Mouse (Mus musculus): ENCODE measurements around the gene Thap4. TPM values are rescaled to one million over a fixed set of nuclear protein-coding genes. Genes with fewer than 3 reads are reported as not detected.

The Thap4 gene
- total and polyA plus RNA-seq, 3 experiments, result 35.8 to 52.4 (median 50.2) TPM

GRCm38 (mm10) chr1:93691786-93692357 lies 62.8 kb downstream of the Thap4 start:
- dilution Hi-C loops (cut with MboI; ENCODE audit: extremely low pct_ligation_motif_present, extremely low pct_unique_long_range_greater_than_20kb, low sequenced_read_pairs), result no loop called here
- peaks cover 0 to 2% of the 10 kb centered on the region in 2 experiments for H3K36me3 ChIP-seq (replicated peaks in 1 of 2; ENCODE audit: control insufficient read depth in 1 of 2, insufficient read depth in 1 of 2, low read length in 1 of 2)

GRCm38 (mm10) chr1:93691106-93691505 lies 63.6 kb downstream of the Thap4 start:
- TF ChIP-seq USF2 (conservative IDR thresholded peaks at IDR 0.05; ENCODE audit: low read depth, low read length) (no peak), KAT2A (IDR thresholded peaks at IDR 0.05; ENCODE audit: insufficient replicate concordance, low read length) (no peak), TBP (conservative IDR thresholded peaks at IDR 0.05; ENCODE audit: low read depth, low read length) (no peak), RCOR1 (conservative IDR thresholded peaks at IDR 0.05; ENCODE audit: low read depth, low read length) (no peak), BHLHE40 (IDR thresholded peaks at IDR 0.05; ENCODE audit: low read depth, low read length) (no peak), NRF1 (IDR thresholded peaks at IDR 0.05; ENCODE audit: low read depth, low read length) (no peak), ETS1 (conservative IDR thresholded peaks at IDR 0.05; ENCODE audit: low read depth, low read length) (no peak), ZC3H11A (IDR thresholded peaks at IDR 0.05; ENCODE audit: low read depth, low read length) (no peak), ZMIZ1 (IDR thresholded peaks at IDR 0.05; ENCODE audit: low read depth, low read length) (no peak), GABPA (IDR thresholded peaks at IDR 0.05; ENCODE audit: insufficient replicate concordance, low read depth, low read length) (no peak), ELF1 (IDR thresholded peaks at IDR 0.05; ENCODE audit: low read depth, low read length) (no peak), MXI1 (IDR thresholded peaks at IDR 0.05; ENCODE audit: low read depth, low read length) (no peak), TCF12 (IDR thresholded peaks at IDR 0.05; ENCODE audit: low read depth, low read length) (no peak), ZNF384 (IDR thresholded peaks at IDR 0.05; ENCODE audit: low read depth, low read length) (no peak), E2F4 (IDR thresholded peaks at IDR 0.05; ENCODE audit: insufficient replicate concordance, low read depth, low read length) (no peak), SIN3A (IDR thresholded peaks at IDR 0.05; ENCODE audit: low read length) (no peak)
- Histone ChIP-seq H3K9ac (ENCODE audit: insufficient read depth, low read depth) (no peak overlapping the region), H3K79me2 (replicated peaks; ENCODE audit: control insufficient read depth, extremely low read depth, insufficient read depth, poor library complexity, severe bottlenecking) (no peaks in the 10 kb centered on the region), H3K27ac (ENCODE audit: insufficient read depth, low read depth) (no peak overlapping the region), H3K27me3 (replicated peaks) (peaks cover 9% of the 10 kb centered on the region), H3K4me2 (ENCODE audit: insufficient read depth, low read depth, poor library complexity, severe bottlenecking) (no peak overlapping the region), H3K9me3 (replicated peaks; ENCODE audit: low read length) (peaks cover 5% of the 10 kb centered on the region), H3K4me1 (ENCODE audit: control insufficient read depth in 1 of 2, insufficient read depth in 2 of 2) (peaks cover 0 to 5% of the 10 kb centered on the region in 2 experiments; a peak in 1 of 4 replicates), H3K36me3 (replicated peaks in 1 of 2; ENCODE audit: control insufficient read depth in 1 of 2, insufficient read depth in 1 of 2, low read length in 1 of 2) (peaks cover 0 to 2% of the 10 kb centered on the region in 2 experiments), H3K4me3 (replicated peaks in 1 of 3; ENCODE audit: low read depth in 2 of 3, low read length in 2 of 3, poor library complexity in 1 of 3) (no peak overlapping the region)
- in situ Hi-C loops (cut with MboI; ENCODE audit: low pct_ligation_motif_present, low pct_unique_long_range_greater_than_20kb, low sequenced_read_pairs) (no loop called here), dilution Hi-C loops (cut with MboI; ENCODE audit: extremely low pct_ligation_motif_present, extremely low pct_unique_long_range_greater_than_20kb, low sequenced_read_pairs) (no loop called here)
- DNase-seq (ENCODE audit: extremely low read depth), result no peak

More at GRCm38 (mm10) chr1:93691786-93692357, 62.8 kb downstream of the Thap4 start:
- Histone ChIP-seq H3K4me2 (ENCODE audit: insufficient read depth, low read depth, poor library complexity, severe bottlenecking) (no peak overlapping the region), H3K4me1 (ENCODE audit: control insufficient read depth in 1 of 2, insufficient read depth in 2 of 2) (peaks cover 0 to 5% of the 10 kb centered on the region in 2 experiments; a peak in 1 of 4 replicates), H3K27me3 (replicated peaks) (peaks cover 2% of the 10 kb centered on the region), H3K79me2 (replicated peaks; ENCODE audit: control insufficient read depth, extremely low read depth, insufficient read depth, poor library complexity, severe bottlenecking) (no peaks in the 10 kb centered on the region), H3K9ac (ENCODE audit: insufficient read depth, low read depth) (no peak overlapping the region), H3K4me3 (replicated peaks in 1 of 3; ENCODE audit: low read depth in 2 of 3, low read length in 2 of 3, poor library complexity in 1 of 3) (no peak overlapping the region), H3K27ac (ENCODE audit: insufficient read depth, low read depth) (no peak overlapping the region), H3K9me3 (replicated peaks; ENCODE audit: low read length) (no peaks in the 10 kb centered on the region)
- no peak for DNase-seq (ENCODE audit: extremely low read depth)
- in situ Hi-C loops (cut with MboI; ENCODE audit: low pct_ligation_motif_present, low pct_unique_long_range_greater_than_20kb, low sequenced_read_pairs), result no loop called here
- TF ChIP-seq SMC3 (IDR thresholded peaks at IDR 0.05; ENCODE audit: low read depth, low read length), result no peak
- no peak for TF ChIP-seq RAD21 (IDR thresholded peaks at IDR 0.05; ENCODE audit: low read depth, low read length)
- TF ChIP-seq USF2 (conservative IDR thresholded peaks at IDR 0.05; ENCODE audit: low read depth, low read length), result no peak
- TF ChIP-seq ELF1 (IDR thresholded peaks at IDR 0.05; ENCODE audit: low read depth, low read length), result no peak
